Mouse (Mus musculus): Measurements from ENCODE around the gene Proca1.
A peak's percentile ranks its signal among the peaks of the same experiment; 100 is the strongest.
"Not testable (repeated sequence)": the region's sequence is repeated elsewhere in the genome, so short reads cannot be mapped to it uniquely, and the experiment has no call there.

Proca1 gene

GRCm38 (mm10) chr11:78182450-78182849 is 10.7 kb upstream of the Proca1 start:
- no peak for DNase-seq (ENCODE audit: low spot score in 2 of 2)

DNA sequence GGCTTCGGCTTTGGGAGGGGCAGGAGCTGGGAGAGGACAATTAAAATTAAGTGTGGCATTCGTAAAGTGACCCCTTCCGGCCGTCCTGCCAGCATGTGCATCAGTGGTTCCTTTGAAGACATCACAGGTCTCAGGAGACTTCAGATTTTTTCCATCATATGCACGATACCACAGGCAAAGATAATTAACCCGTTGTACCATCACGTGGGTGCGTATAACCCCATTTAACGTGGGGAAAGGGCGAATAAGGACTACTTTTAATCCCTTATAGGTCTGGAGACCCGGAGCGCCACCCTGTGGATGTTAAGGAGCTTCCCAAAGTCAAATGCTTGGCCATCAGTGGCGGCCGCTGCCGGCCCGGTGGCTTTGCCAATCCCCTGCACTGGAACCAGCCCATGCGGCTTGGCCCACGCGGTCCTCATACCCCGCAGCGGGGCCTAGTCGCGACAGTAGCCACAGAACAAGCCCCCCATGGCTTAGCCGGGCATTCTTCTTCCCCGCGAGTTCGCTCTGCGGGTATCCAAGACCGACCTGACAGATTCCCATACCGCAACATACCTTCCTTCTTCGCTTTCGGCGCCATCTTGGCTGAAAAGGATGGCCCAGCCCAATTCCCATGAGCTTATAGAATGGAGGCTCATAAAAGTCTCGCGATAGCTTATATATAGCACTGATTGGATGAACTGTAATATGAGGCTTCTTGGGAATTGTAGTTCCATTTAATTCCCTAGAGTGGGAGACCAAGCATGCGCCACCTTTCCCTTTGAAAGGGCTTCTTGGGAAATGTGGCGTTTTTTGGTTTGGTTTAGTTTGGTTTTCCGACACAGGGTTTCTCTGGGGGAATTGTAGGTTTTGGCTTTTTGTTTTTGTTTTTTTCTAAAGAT is 10.0 kb upstream of the Proca1 start, which contains the start of gene Rpl23a:
Gene Rpl23a (minus strand): TSS at position 624 of the 884 bp plus-strand sequence.
- DNase-seq (ENCODE audit: low spot score in 2 of 2): peak in 1 of 2 experiments; percentile 73

DNA sequence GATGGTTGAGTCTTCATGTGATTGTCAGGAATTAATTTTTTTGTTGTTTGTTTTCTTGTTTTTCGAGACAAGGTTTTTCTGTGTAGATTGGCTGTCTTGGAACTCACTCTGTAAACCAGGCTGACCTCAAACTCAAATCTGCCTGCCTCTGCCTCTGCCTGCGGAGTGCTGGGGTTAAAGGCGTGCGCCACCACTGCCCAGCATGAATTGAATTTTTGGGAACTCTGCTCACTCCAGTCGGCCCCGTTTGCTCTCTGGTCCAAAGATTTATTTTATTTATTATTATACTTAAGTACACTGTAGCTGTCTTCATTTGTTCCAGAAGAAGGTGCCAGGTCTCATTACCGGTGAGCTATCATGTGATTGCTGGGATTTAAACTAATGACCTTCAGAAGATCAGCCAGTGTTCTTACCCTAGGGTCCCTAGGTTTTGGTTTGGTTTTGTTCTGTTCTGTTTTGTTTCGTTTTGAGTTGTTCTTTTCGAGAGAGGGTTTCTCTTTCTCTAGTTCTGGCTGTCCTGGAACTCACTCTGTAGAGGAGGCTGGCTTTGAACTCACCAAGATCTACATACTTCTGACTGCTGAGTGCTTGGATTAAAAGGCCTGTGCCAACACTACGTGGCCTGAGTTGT is 9.2 kb upstream of the Proca1 start:
- DNase-seq (ENCODE audit: low spot score in 2 of 2): no peak

- not testable (repeated sequence) for DNase-seq (ENCODE audit: low spot score in 2 of 2)
Measured at GRCm38 (mm10) chr11:78184702-78185101, 8.5 kb upstream of the Proca1 start.

DNA sequence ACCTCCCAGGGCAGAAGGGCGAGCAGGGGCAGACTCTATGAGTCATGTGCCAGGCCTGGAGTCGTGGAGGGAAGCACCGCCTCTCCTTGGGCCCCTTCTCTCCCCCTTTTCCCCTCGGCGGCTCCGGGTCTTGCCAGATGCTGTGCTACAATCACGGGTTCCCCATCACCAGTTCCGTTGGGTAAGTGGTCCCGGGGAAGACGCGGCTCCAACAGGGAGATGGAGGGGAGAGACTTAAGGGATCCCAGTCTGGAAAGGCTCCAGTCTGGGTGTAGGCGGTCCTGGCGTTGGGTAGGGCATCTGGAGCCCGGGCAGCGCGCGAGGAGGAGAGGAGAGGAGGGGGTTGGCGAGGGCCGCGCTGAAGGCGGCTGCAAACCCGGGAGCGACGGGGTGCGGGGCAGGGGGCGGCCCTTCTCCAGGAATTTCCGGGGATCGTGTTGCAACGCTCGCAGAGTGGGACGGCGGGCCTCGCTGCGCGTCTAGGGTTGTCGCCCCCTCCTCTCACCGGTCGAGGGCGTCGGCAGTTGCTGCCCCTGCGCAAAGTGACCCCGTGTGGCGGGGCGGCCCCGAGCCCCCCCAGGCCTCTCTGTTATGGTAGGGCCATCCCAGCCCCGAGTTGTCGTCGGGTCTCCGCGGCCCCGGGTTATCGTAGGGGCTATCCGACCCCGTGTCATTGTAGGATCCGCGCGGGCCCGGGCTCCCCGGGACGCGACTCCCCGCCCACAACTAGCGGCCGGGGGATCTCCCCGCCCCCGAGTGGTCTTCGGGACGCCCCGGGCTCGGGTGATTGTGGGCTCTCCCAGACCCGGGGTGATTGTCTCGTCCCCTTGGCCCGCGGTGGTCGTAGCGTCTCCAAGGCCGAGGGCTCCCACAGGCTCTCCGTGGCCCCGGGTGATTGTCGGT is 4.6 kb upstream of the Proca1 start, which contains the start of gene Rab34:
Gene Rab34 (plus strand): TSS at position 100 of the 903 bp plus-strand sequence.
- peak; percentile 65 to 80 for DNase-seq (ENCODE audit: low spot score in 2 of 2)

DNA sequence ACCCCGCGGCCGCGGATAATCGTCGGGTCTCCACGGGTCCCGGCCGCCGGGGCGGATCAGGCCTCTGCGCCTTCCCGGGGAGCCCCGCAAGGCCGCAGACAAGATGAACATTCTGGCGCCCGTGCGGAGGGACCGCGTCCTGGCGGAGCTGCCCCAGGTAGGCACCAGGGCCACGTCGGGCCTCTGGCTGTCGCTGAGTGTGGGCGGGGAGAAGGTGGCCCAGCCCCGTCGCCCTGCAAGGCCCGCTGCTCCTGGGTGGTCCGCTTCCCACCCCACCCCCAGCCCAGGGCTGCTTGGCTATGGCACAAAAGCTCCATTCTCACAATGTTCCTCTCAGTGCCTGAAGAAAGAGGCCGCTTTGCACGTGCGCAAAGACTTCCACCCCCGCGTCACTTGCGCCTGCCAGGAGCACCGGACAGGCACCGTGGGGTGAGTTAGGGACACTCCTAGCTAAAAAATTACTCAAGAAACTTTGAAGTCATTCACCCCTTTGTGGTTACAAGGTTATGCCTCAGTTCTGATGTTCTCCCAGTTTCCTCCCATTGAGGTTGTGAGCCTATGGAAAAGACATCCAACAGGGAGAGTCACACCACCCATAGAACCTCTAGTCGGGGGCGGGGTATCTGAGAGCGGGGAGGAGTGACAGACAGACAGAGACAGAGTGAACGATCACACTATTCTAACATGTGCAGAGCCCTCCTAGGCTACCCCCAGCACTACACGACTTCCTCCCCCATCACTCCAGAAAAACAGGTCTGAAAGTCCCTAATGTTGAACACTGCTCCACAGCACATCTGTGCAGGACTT is 3.8 kb upstream of the Proca1 start:
- DNase-seq (ENCODE audit: low spot score in 2 of 2): peak; percentile 53 to 81

DNA sequence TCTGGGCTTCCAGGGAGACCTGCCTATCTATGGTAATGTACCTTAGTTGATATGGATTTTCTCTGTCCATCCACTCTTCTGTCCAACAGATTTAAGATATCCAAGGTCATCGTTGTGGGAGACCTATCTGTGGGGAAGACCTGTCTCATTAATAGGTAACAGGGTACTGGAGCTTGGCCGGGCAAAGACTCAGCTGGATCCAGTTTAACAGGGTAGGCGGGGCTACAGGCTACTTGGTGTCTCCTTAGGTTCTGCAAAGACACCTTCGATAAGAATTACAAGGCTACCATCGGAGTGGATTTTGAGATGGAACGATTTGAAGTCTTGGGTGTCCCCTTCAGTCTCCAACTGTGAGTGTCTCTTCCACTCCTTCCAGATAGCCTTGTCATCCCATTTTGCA is 3.2 kb upstream of the Proca1 start:
- no peak for DNase-seq (ENCODE audit: low spot score in 2 of 2)

DNA sequence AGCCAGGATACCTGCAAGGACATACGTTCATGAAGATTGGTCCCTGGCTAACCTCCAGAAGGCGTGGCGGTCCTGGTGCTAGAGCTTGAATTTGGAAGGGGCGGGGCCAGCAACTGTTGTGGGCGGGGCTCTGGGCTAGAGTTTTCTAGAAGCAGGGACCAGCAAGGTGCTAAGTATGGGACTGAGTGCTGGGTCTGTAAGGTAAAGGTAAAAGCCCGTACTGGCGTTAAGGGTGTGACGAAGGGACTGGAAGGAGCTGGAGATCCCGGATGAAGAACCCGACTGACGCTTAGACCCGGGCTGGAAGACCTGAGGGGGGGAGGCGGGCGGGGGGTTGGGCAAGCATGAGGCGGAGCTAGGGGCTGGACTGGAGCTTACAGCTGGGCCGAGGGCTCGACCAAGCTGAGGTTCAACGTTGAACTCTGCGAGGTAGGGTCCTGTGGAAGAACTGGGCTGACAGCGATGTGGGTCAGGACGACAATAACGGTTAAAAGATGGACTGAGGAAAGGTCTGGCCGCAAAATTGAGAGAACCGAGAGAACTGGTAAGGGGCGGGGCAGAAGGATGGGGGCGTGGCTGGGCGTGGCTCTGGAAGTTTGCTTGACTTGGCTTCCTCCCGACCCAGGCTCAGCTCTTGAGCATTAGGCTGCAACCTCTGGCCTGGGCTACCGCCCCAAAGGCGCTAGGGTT is 1.4 kb downstream of the Proca1 start:
- DNase-seq (ENCODE audit: low spot score in 2 of 2): no peak

GRCm38 (mm10) chr11:78195101-78195863 is 2.1 kb downstream of the Proca1 start:
- no peak for DNase-seq (ENCODE audit: low spot score in 2 of 2)

- no peak for DNase-seq (ENCODE audit: low spot score in 2 of 2)
Measured at GRCm38 (mm10) chr11:78202372-78202771, 9.2 kb downstream of the Proca1 start.

GRCm38 (mm10) chr11:78204287-78204686 is 11.1 kb downstream of the Proca1 start:
- no peak for DNase-seq (ENCODE audit: low spot score in 2 of 2)

- DNase-seq (ENCODE audit: low spot score in 2 of 2): no peak
Measured at GRCm38 (mm10) chr11:78205361-78206206, 12.4 kb downstream of the Proca1 start.

DNA sequence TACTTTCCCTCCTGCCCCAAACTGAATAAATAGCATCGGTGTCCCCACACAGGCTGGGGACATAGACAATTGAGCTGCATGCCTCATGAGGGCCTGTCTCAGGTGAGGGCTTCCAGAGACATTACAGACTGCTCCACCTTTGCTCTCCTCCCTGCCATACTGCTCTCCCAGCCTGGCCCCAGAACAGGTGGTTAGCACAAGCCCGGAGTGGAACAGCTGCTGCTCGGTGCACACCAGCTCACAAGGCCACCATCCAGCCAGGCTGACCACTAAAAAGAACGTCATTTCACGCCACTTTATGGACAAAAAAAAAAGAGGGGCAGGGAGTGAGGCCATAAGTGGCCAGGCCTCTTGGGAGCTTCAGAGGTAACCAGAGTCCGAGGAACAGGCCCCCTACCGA is 14.0 kb downstream of the Proca1 start:
- DNase-seq (ENCODE audit: low spot score in 2 of 2): no peak

- DNase-seq (ENCODE audit: low spot score in 2 of 2): no peak
Measured at GRCm38 (mm10) chr11:78209886-78210285, 16.7 kb downstream of the Proca1 start.

- no peak for DNase-seq (ENCODE audit: low spot score in 2 of 2)
Measured at GRCm38 (mm10) chr11:78210615-78211014, 17.4 kb downstream of the Proca1 start.

DNA sequence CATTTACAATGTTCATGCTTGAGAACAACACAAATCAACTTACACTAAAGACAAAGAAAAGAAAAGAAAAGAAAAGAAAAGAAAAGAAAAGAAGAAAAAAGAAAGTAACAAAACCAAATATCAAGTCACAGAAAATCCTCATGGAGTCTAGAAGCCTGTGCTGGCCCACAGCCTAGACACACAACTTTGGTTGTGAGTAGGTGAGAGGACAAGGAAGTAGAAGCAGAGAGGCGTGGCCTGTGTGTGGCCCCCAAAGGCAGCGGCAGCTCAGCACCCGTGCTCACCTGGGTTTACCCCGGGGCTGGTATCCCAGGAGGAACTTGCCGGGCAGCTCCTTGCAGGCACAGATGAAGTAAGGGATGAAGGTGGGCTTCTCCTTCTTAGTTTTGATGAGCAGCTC is 18.3 kb downstream of the Proca1 start:
- DNase-seq (ENCODE audit: low spot score in 2 of 2): no peak

DNA sequence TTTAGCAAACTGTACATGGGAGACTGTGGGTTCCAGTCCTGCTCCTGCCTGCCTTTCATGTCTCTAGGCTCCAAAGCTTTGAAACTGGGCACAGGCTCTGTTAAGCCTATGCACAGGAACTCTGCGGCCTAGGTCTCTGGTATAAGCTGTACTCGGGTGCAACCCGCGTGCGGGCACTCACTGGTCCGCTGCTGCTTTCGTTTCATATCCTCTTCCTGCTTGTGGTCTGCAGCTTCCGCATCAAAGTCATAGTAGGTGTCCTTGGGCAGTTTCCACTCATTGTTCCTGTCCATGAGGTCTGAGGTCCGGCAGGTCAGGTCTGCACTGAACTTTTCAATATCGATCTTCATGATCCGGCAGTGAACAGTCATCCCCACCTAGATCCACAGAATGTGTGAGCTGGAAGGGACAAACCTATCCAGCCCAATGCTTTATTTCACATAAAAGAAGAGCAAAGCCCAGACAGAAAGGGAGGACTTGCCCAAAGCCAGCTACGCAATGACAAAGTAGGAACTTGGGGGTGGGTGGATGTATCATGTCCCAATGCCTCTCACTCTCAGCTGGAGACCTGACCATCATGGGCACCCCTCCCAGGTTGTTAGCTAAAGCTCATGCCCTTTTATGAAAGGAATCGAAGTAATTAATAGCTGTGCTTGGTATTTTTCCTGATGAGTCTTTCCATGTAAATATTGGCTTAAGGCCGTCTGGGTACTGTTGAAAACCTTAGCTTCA is 20.1 kb downstream of the Proca1 start:
- no peak for DNase-seq (ENCODE audit: low spot score in 2 of 2)

GRCm38 (mm10) chr11:78215709-78216317 is 22.6 kb downstream of the Proca1 start:
- DNase-seq (ENCODE audit: low spot score in 2 of 2): no peak
